Mouse (Mus musculus): ENCODE data around the gene Pfn1. TPM values are rescaled to one million over a fixed set of nuclear protein-coding genes. Genes with fewer than 3 reads are reported as not detected.

Gene Pfn1
- total RNA-seq, 2 experiments from 2014 or later, result 267 to 286 TPM

DNA sequence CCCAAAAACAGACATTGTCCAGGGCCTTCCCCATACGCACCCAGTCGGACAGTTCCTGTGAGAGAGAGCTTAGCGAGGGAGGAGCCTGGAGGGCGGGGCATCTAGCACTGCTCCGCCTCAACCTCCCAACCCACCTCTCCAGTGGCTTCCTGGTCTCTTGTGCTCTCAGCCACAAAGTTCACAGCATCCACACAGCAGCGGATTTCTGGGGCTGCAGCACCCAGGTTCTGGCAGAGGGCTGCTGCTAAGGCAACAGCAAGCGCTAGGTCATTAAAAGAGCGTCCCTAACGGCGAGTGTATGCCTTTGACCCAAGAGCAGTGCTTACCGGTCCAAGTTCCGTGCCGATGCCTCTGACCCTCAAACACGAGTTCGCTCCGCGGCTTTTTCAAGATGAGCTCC lies 39.4 kb downstream of the Pfn1 start:
- intact Hi-C loops (cut with DNase I), result no loop called here
- no peak for DNase-seq (ENCODE audit: low spot score in 2 of 2)

DNA sequence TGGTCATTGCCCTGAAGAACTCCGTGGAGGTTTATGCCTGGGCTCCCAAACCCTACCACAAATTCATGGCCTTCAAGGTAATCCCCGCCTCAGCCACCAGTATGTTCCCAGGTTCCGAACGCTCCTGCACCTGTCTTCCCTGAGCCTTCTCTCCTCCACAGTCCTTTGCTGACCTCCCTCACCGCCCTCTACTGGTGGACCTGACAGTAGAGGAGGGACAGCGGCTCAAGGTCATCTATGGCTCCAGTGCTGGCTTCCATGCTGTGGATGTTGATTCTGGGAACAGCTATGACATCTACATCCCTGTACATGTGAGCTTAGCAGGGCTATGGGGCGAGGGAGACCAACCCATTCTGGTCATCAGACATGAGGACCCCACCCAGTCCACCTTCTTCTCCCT lies 41.9 kb downstream of the Pfn1 start:
- intact Hi-C loops (cut with DNase I), result no loop called here

DNA sequence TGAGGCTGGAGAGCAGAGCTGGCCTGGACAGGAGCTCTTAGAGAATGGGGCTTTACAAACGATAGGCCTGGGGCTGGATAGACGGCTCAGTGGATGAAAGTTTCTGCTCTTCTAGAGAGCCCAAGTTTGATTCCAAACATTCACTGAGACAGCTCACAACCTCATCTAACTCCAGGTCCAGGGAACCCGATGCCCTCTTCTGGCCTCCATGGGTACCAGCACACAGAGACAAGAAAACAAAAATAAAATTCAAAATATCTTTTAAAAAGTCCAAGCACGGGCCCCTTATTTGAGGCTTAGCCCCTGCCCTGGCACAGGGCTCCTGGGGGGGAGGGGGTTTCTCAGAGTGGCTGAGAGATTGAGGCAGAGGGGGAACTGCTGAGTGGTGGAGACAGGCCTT lies 43.7 kb downstream of the Pfn1 start:
- intact Hi-C loops (cut with DNase I), result no loop called here
- DNase-seq (ENCODE audit: low spot score in 2 of 2), result no peak

More for the DNA sequence above, 41.9 kb downstream of the Pfn1 start:
- DNase-seq (ENCODE audit: low spot score in 2 of 2), result no peak

DNA sequence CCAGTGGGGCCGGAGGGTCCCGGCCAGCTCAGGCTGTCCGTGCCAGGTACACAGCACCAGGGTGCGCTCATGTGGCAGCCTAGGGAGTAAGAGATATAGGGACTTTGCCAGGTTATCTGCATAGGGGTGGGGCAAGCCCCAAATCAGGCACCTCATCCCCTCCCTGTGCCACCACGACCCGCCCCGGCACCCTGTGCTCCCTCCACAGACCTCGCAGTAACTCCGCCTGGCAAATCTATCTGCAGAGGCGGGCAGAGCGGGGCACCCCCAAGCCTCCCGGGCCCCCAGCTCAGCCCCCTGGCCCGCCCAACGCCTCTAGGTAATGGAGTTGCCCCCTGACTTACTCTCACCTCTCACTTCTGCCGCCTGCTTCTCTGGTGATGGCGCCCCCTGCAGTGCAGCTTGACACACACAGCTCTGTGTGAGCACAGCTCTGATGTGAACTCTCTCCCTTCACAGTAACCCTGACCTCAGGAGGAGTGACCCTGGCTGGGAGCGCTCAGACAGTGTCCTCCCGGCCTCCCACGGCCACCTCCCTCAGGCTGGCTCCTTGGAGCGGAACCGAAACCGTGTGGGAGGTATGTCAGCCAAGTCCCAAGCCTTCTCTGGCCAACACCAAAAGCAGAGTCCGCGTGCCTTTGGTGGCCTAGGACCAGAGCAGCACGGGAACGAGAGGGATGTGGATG lies 45.9 kb downstream of the Pfn1 start:
- DNase-seq (ENCODE audit: low spot score in 2 of 2), result no peak
- intact Hi-C loops (cut with DNase I), result loop anchor here (5.0 kb wide), 2 partner anchors 46 to 66 kb away; partner anchors contain the start of genes Mink1 and Pld2

DNA sequence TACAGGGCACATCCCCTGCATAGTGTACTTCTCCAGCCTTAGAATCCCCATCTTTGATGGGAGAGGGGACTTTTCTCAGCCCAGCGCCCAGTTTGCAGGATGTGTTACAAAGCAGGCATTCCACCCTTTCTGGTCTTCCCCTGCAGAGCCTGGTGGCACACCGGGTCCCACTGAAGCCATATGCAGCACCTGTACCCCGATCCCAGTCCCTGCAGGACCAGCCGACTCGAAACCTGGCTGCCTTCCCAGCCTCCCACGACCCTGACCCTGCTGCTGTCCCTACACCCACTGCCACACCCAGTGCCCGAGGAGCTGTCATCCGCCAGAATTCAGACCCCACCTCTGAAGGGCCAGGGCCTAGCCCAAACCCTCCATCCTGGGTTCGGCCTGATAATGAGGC lies 46.8 kb downstream of the Pfn1 start:
- DNase-seq (ENCODE audit: low spot score in 2 of 2), result no peak
- intact Hi-C loops (cut with DNase I), result loop anchor here (5.0 kb wide), 2 partner anchors 45 to 65 kb away; partner anchors contain the start of genes Mink1 and Pld2

DNA sequence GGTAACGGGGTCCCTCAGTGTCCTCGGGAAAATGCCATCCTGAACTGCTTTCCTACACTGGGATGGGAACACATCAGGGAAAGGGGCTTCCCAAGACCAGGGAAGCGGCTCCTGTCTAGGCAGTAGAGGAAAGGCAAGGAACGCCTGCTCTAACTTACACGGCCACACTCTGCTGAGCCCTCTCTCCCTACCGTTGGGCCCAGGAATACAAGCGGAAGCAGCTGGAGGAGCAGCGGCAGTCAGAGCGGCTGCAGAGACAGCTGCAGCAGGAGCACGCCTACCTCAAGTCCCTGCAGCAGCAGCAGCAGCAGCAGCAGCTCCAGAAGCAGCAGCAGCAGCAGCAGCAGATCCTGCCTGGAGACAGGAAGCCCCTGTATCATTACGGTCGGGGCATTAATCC lies 47.7 kb downstream of the Pfn1 start:
- intact Hi-C loops (cut with DNase I), result loop anchor here (5.0 kb wide), 2 partner anchors 44 to 64 kb away; partner anchors contain the start of genes Mink1 and Pld2
- no peak for DNase-seq (ENCODE audit: low spot score in 2 of 2)

DNA sequence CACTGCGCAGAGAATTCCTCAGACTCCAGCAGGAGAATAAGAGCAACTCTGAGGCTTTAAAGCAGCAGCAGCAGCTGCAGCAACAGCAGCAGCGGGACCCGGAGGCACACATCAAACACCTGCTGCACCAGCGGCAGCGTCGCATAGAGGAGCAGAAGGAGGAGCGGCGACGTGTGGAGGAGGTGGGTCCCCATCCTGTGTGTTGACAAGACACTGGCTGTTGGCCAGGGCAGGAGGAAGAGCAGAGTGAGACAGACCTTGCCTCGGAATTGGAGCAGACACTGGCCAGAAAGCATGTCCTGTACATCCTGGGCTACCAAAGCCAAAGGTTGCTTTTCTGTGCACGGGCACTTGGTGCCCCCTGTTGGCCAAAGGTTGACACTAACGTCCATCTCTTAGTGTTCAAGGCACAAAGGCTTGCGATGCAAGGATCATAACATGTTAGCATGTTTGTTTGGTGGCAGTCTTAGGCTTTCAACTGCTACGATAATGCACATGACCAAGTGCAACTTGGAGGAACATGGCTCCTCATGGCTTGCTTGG lies 49.3 kb downstream of the Pfn1 start:
- DNase-seq (ENCODE audit: low spot score in 2 of 2), result peak; percentile 68 to 77
- intact Hi-C loops (cut with DNase I), result loop anchor here (5.0 kb wide), 2 partner anchors 43 to 63 kb away; partner anchors contain the start of genes Mink1 and Pld2

Other genes with a start within 250 kb of the Pfn1 start
- 10 to 100 TPM; 38.7 to 39.9 TPM for gene Pelp1, start 244.6 kb downstream of the Pfn1 start, total RNA-seq (2021)
- 10 to 100 TPM; 75.1 to 78.6 TPM for gene Arrb2, start 222.0 kb downstream of the Pfn1 start, total RNA-seq (2021)
- 10 to 100 TPM; 14.4 to 15.9 TPM for gene Med11, start 202.7 kb downstream of the Pfn1 start, total RNA-seq (2021)
- under 1 TPM; 0.46 to 0.55 TPM for gene Zmynd15, start 195.2 kb downstream of the Pfn1 start, total RNA-seq (2021)
- 1 to 10 TPM in 1 of 2 experiments, under 1 TPM in 1; 0.66 to 1.3 TPM for gene Cxcl16, start 194.7 kb downstream of the Pfn1 start, total RNA-seq (2021)
- under 1 TPM in 1 of 2 experiments, not detected in 1; 0.87 TPM for gene Tm4sf5, start 149.4 kb downstream of the Pfn1 start, total RNA-seq (2021)
- gene Vmo1, start 140.0 kb downstream of the Pfn1 start, total RNA-seq (2021), result not detected
- not detected for gene Gltpd2, start 135.4 kb downstream of the Pfn1 start, total RNA-seq (2021)
- 100 to 1,000 TPM; 181 to 196 TPM for gene Psmb6, start 129.3 kb downstream of the Pfn1 start, total RNA-seq (2021)
- not detected for gene Gm40193, start 121.7 kb downstream of the Pfn1 start, total RNA-seq (2021)
- gene Pld2, start 114.6 kb downstream of the Pfn1 start, total RNA-seq (2021), result 10 to 100 TPM; 14.8 to 17.4 TPM
- gene Mink1, start 91.8 kb downstream of the Pfn1 start, total RNA-seq (2021), result 100 to 1,000 TPM; 346 to 351 TPM
- 1 to 10 TPM in 1 of 2 experiments, under 1 TPM in 1; 0.51 to 1.2 TPM for gene 4930544D05Rik, start 38.8 kb downstream of the Pfn1 start, total RNA-seq (2021)
- gene Chrne, start 35.4 kb downstream of the Pfn1 start, total RNA-seq (2021), result not detected
- not detected for gene Gp1ba, start 15.5 kb downstream of the Pfn1 start, total RNA-seq (2021)
- 10 to 100 TPM; 67.3 to 69.1 TPM for gene Rnf167, start 7.4 kb downstream of the Pfn1 start, total RNA-seq (2021)
- 100 to 1,000 TPM; 120 to 125 TPM for gene Slc25a11, start 7.2 kb downstream of the Pfn1 start, total RNA-seq (2021)
- gene Eno3, start 2.6 kb upstream of the Pfn1 start, total RNA-seq (2021), result 1 to 10 TPM; 8.3 to 8.6 TPM
- 10 to 100 TPM; 53.5 to 53.8 TPM for gene Spag7, start 14.8 kb upstream of the Pfn1 start, total RNA-seq (2021)
- 100 to 1,000 TPM; 217 to 223 TPM for gene Camta2, start 33.5 kb upstream of the Pfn1 start, total RNA-seq (2021)
- 1 to 10 TPM; 1.4 to 1.6 TPM for gene Inca1, start 45.5 kb upstream of the Pfn1 start, total RNA-seq (2021)
- 10 to 100 TPM; 43.9 to 46.0 TPM for gene Kif1c, start 45.9 kb upstream of the Pfn1 start, total RNA-seq (2021)
- gene Zfp3, start 109.6 kb upstream of the Pfn1 start, total RNA-seq (2021), result 10 to 100 TPM; 14.6 to 14.8 TPM
- not detected for gene Scimp, start 157.9 kb upstream of the Pfn1 start, total RNA-seq (2021)
- gene Rabep1, start 190.1 kb upstream of the Pfn1 start, total RNA-seq (2021), result 100 to 1,000 TPM; 110 to 118 TPM